In the genomic region with DNA sequence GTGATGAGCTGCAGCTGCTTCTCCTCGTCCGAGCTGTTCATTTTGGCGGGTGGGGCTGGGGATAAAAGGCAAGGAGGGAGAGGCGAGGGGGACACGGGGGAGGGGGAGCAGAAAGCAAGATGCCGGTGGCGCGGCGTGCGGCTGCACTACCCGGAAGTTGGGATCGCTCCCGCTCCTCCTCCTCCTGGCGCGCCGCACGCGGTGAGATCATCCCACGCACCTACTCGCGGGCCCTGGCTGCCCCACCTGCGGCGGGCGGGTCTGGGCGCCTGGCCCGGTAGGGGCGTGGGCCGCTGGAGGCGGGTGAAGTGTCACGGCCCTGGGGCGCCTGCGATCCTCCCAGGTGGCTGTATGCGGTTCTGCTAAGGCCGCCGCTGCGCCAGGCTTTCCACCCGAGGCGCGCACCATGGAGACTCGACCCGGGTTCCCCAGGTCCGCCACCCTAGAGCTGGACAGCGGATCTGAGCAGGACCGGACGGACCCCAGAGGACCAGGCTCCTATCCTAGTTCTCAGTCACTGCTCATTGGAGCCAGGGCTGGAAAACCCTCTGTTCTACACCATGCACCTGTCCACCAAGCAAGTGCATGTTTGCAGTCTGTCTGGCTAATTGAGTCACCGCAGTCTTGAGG, we compare ENCODE assay signal across 8 mouse cellular contexts. TPM values are rescaled to one million over a fixed set of nuclear protein-coding genes. Genes with fewer than 3 reads are reported as not detected.
A peak's percentile ranks its signal among the peaks of the same experiment; 100 is the strongest.
DNase-seq lines count a peak whose midpoint lies in the region; ATAC-seq and TF ChIP-seq lines count a peak whose summit lies in the region.

A gene (minus strand): TSS at position 629 of the 630 bp plus-strand sequence.

- peak within 1 kb of the TSS; percentile 49 for H3K9ac ChIP-seq in ES-Bruce4 (ENCODE audit: low read depth, poor library complexity, severe bottlenecking)
- peak within 1 kb of the TSS; percentile 62 for H3K9ac ChIP-seq in hindbrain, embryonic 11.5 days (ENCODE audit: low read depth, low read length)
- peak within 1 kb of the TSS; percentile 42 for H3K9ac ChIP-seq in lung, embryonic 15.5 days

- peak within 1 kb of the TSS; percentile 56 for H3K4me3 ChIP-seq in ES-Bruce4 (ENCODE audit: low read depth, low read length)
- peak within 1 kb of the TSS; percentile 30 for H3K4me3 ChIP-seq in bone marrow, adult 2 months (replicated peaks; ENCODE audit: control insufficient read depth, low read depth, low read length)
- peak within 1 kb of the TSS; percentile 68 for H3K4me3 ChIP-seq in forebrain, embryonic 10.5 days
- H3K4me3 ChIP-seq in hindbrain, embryonic 11.5 days (ENCODE audit: low read depth, low read length): peak within 1 kb of the TSS; percentile 67
- H3K4me3 ChIP-seq in lung, embryonic 15.5 days: peak within 1 kb of the TSS; percentile 55

- no peak for TF ChIP-seq POLR2A in ES-Bruce4 (IDR thresholded peaks at IDR 0.05; ENCODE audit: insufficient read depth, low read length)
- no peak for TF ChIP-seq POLR2A in bone marrow, adult 2 months (IDR thresholded peaks at IDR 0.05; ENCODE audit: borderline replicate concordance, control insufficient read depth, low read depth, low read length)

- 2% methylated on average over 42 of the region's 46 CpGs for WGBS in bone marrow, adult 2 months
- WGBS in forebrain, embryonic 10.5 days: under 1% methylated on average over 45 of the region's 46 CpGs
- under 1% methylated on average over 31 of the region's 46 CpGs for WGBS in hindbrain, embryonic 11.5 days
- WGBS in lung, embryonic 15.5 days: under 1% methylated on average over 38 of the region's 46 CpGs

- H3K27me3 ChIP-seq in ES-Bruce4 (ENCODE audit: control insufficient read depth, insufficient read depth, low read length, poor library complexity, severe bottlenecking): 0 out of 2 replicates have a peak, but pooled peaks cover 2% of the 10 kb centered on the region
- H3K27me3 ChIP-seq in forebrain, embryonic 10.5 days (ENCODE audit: poor library complexity, severe bottlenecking): peaks cover 76% of the 10 kb centered on the region
- H3K27me3 ChIP-seq in hindbrain, embryonic 11.5 days (ENCODE audit: control insufficient read depth, insufficient read depth, low read length): peaks cover 27% of the 10 kb centered on the region
- peaks cover 38% of the 10 kb centered on the region for H3K27me3 ChIP-seq in lung, embryonic 15.5 days

- peak within 1 kb of the TSS; percentile 100 for H3K4me2 ChIP-seq in hindbrain, embryonic 11.5 days (replicated peaks; ENCODE audit: low read depth, low read length)
- H3K4me2 ChIP-seq in lung, embryonic 15.5 days: peak within 1 kb of the TSS; percentile 89

- H3K36me3 ChIP-seq in ES-Bruce4 (ENCODE audit: control insufficient read depth, insufficient read depth, low read length, poor library complexity, severe bottlenecking): no peaks in the 10 kb centered on the region
- no peaks in the 10 kb centered on the region for H3K36me3 ChIP-seq in forebrain, embryonic 10.5 days (replicated peaks)
- H3K36me3 ChIP-seq in hindbrain, embryonic 11.5 days (ENCODE audit: control insufficient read depth, insufficient read depth, low read length): no peaks in the 10 kb centered on the region
- H3K36me3 ChIP-seq in lung, embryonic 15.5 days: no peaks in the 10 kb centered on the region

- peak; percentile 61 for ATAC-seq in hindbrain, embryonic 11.5 days (ENCODE audit: low FRiP score)
- peak; percentile 76 for ATAC-seq in lung, embryonic 15.5 days (ENCODE audit: borderline replicate concordance, extremely low read depth, low FRiP score, low TSS enrichment)
- no peak for ATAC-seq in inflammation-experienced regulatory T-cells, adult 6 months

- no peak for TF ChIP-seq EP300 in ES-Bruce4 (IDR thresholded peaks at IDR 0.05; ENCODE audit: insufficient read depth, low read depth, low read length)

- H3K9me3 ChIP-seq in ES-Bruce4 (replicated peaks; ENCODE audit: control insufficient read depth, insufficient read depth, low read length, poor library complexity, severe bottlenecking): no peaks in the 10 kb centered on the region
- no peaks in the 10 kb centered on the region for H3K9me3 ChIP-seq in forebrain, embryonic 10.5 days
- H3K9me3 ChIP-seq in hindbrain, embryonic 11.5 days (ENCODE audit: control insufficient read depth, low read length): no peaks in the 10 kb centered on the region
- no peaks in the 10 kb centered on the region for H3K9me3 ChIP-seq in lung, embryonic 15.5 days

- no peaks in the 10 kb centered on the region for H3K4me1 ChIP-seq in ES-Bruce4 (ENCODE audit: control insufficient read depth, insufficient read depth, low read length)
- H3K4me1 ChIP-seq in bone marrow, adult 2 months (ENCODE audit: control insufficient read depth, insufficient read depth, low read length): no peaks in the 10 kb centered on the region
- H3K4me1 ChIP-seq in forebrain, embryonic 10.5 days: peaks cover 22% of the 10 kb centered on the region
- H3K4me1 ChIP-seq in hindbrain, embryonic 11.5 days (replicated peaks; ENCODE audit: control insufficient read depth, insufficient read depth, low read length): no peaks in the 10 kb centered on the region
- peaks cover 7% of the 10 kb centered on the region; the same call in 1 of the 2 replicates for H3K4me1 ChIP-seq in lung, embryonic 15.5 days

- peak; percentile 39 for DNase-seq in forebrain, embryonic 10.5 days (ENCODE audit: extremely low spot score, low spot score)
- peak; percentile 66 for DNase-seq in hindbrain, embryonic 11.5 days (ENCODE audit: low spot score)
- DNase-seq in layer of hippocampus, postnatal 10 days (ENCODE audit: low spot score in 2 of 2): peak; percentile 62 to 72
- DNase-seq in retina, postnatal 1 day: peak; percentile 74

- no peak for TF ChIP-seq CTCF in ES-Bruce4 (IDR thresholded peaks at IDR 0.05; ENCODE audit: low read depth, low read length)
- TF ChIP-seq CTCF in bone marrow, adult 2 months (IDR thresholded peaks at IDR 0.05; ENCODE audit: control insufficient read depth, insufficient read depth, low read length): no peak

- no peak within 1 kb of the TSS for H3K27ac ChIP-seq in ES-Bruce4 (ENCODE audit: insufficient read depth, low read length)
- peak within 1 kb of the TSS; percentile 10; the same call in 1 of the 2 replicates for H3K27ac ChIP-seq in bone marrow, adult 2 months (ENCODE audit: control insufficient read depth, insufficient read depth, low read depth, low read length, poor library complexity)
- peak within 1 kb of the TSS; percentile 77 for H3K27ac ChIP-seq in forebrain, embryonic 10.5 days
- peak within 1 kb of the TSS; percentile 10; the same call in 1 of the 2 replicates for H3K27ac ChIP-seq in hindbrain, embryonic 11.5 days (ENCODE audit: low read depth, low read length)
- H3K27ac ChIP-seq in lung, embryonic 15.5 days: no peak within 1 kb of the TSS

RNA-seq across cellular contexts. Expression of the gene that starts here (rescaled TPM):
- 3.0 and 3.4 TPM in 2 replicates for polyA plus RNA-seq in ES-Bruce4 (2011; ENCODE audit: insufficient read depth, insufficient read length, low read depth, missing spikeins)
- polyA plus RNA-seq in bone marrow, adult 2 months (2011; ENCODE audit: insufficient read depth, insufficient read length, low replicate concordance, missing spikeins): 0.49 and 1.0 TPM in 2 replicates
- polyA plus RNA-seq in forebrain, embryonic 10.5 days (2016; fragmentation: Nextera tagmentation; extraction: Ambion mirVana): 4.1 and 4.7 TPM in 2 replicates
- polyA plus RNA-seq in hindbrain, embryonic 11.5 days (2014; fragmentation: Nextera tagmentation; extraction: Ambion mirVana): 2.5 and 4.0 TPM in 2 replicates
- total RNA-seq in layer of hippocampus, postnatal 10 days (2021): 10 to 100 TPM; 79.0 to 91.8 TPM
- 5.4 and 5.8 TPM in 2 replicates for polyA plus RNA-seq in lung, embryonic 15.5 days (2015; fragmentation: Nextera tagmentation; extraction: Ambion mirVana)
- 1 to 10 TPM; 1.8 to 4.1 (median 2.6) TPM for polyA plus RNA-seq in inflammation-experienced regulatory T-cells, adult 6 months (2017; shearing (Covaris generic))

Comparison
In these comparisons a context has a peak if more than half of its experiments do, and no peak if none do; other contexts are left out.
1. H3K27ac ChIP-seq: peak in bone marrow, adult 2 months (single experiment), forebrain, embryonic 10.5 days (single experiment) and hindbrain, embryonic 11.5 days (single experiment); none in ES-Bruce4 (single experiment) and lung, embryonic 15.5 days (single experiment).
2. Peak in every context shown above with its lines, with median percentiles within 50 percentile points of each other: H3K4me3 ChIP-seq, H3K9ac ChIP-seq and DNase-seq.